Mouse (Mus musculus): ENCODE results near the gene Dlg4.

The Dlg4 gene

DNA sequence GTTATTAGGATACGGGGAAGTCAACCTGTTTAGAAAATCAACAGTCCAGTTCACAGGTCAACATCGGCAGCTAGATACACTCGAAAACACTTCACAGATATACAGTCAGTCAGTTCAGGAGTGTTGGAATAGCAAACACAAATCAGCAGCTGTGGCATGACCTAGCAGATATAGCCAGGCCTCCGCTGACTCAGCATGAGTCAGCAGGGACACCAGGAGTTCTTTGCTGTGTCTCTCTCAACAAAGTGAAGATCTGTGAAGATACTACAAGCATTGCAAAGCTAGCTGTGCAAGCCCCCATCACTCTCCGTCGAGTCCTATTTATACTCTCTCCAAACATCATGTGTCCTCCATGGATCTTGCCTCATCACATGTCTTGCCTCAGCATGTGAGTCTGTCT is 58.8 kb downstream of the Dlg4 start:
- ChIA-PET CTCF (interaction anchor here (0.6 to 2.8 kb wide), 15 partner anchors 9 to 352 kb away, joined by 3 to 11 read pairs (median 7); partner anchors contain the start of gene Slc16a11 (in 1 of the 4)), POLR2A (interaction anchor here in 2 of 4 experiments (1.2 to 1.6 kb wide), 4 partner anchors 102 to 147 kb away, joined by 3 to 5 read pairs (median 5); no protein-coding TSS in a partner anchor)

DNA sequence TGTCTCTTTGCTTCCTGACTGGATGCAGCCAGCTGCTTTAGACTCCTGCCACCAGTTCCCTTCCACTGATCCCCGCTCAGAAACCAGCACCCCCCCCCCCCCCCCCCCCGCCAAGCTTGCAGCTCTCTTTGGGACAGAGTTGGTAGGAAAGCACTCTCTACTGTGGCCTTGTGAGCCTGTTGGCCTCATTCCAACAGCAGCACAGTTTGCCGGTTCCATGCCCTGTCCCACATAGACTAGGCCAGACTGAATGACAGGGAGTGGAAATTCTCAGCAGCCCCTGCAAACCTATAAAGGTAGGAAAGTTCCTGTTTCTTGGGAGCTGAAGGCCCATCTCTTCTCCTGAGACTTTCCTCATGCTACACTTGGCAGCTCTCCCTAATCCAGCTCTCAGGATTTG is 60.7 kb downstream of the Dlg4 start:
- POLR2A ChIA-PET = interaction anchor here (0.5 to 0.7 kb wide), 4 partner anchors 18 to 155 kb away, joined by 3 to 5 read pairs (median 3); partner anchors contain the start of gene Eif5a (in 1 of the 4)
- CTCF ChIA-PET = interaction anchor here in 2 of 4 experiments (0.6 to 1.1 kb wide), 2 partner anchors 124 to 278 kb away, joined by 3 read pairs; no protein-coding TSS in a partner anchor

DNA sequence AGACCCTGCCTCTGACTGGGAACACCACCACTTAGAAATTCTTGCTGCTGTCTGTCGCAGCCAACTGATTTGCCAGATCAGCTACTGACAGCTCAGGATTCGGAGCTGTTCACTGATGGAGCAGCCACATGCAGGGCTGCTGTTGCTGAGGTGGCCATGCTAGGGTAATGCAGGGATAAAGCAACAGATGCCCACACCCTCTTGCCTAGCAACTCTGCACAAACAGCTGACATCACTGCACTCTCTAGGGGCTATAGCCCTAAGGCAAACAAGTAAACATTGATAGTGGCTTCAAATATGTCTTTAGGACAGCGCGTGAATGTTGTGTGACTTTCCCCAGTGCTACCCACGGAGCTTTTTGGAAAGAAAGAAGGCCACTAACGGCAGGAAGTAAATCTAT is 62.4 kb downstream of the Dlg4 start:
- CTCF ChIA-PET = no interaction called here
- POLR2A ChIA-PET = no interaction called here

DNA sequence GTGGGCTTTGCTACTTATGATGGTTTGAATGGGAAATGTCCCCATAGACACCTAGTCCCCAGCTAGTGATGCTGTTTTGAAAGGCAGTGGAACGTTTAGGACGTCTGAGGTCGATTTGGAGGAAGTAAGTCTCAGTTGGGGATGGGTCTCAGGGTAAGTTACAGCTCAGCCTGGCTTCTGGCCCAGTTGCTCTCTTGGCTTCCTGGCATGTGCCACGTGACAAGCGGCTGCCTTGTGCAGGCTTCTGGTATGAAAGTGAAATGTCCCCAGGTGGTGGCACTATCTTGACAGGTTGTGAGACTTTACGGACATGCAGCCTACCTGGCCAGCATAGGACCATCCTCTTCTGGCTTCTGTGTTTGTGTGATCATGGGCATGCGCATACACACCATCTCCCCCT is 63.2 kb downstream of the Dlg4 start:
- ChIA-PET CTCF (interaction anchor here in 2 of 4 experiments (0.6 to 1.0 kb wide), 2 partner anchors 30 to 86 kb away, joined by 3 read pairs; no protein-coding TSS in a partner anchor), POLR2A (interaction anchor here in 1 of 4 experiments (1.2 kb wide), 1 partner anchor 129 kb away, joined by 3 read pairs; no protein-coding TSS in a partner anchor)

DNA sequence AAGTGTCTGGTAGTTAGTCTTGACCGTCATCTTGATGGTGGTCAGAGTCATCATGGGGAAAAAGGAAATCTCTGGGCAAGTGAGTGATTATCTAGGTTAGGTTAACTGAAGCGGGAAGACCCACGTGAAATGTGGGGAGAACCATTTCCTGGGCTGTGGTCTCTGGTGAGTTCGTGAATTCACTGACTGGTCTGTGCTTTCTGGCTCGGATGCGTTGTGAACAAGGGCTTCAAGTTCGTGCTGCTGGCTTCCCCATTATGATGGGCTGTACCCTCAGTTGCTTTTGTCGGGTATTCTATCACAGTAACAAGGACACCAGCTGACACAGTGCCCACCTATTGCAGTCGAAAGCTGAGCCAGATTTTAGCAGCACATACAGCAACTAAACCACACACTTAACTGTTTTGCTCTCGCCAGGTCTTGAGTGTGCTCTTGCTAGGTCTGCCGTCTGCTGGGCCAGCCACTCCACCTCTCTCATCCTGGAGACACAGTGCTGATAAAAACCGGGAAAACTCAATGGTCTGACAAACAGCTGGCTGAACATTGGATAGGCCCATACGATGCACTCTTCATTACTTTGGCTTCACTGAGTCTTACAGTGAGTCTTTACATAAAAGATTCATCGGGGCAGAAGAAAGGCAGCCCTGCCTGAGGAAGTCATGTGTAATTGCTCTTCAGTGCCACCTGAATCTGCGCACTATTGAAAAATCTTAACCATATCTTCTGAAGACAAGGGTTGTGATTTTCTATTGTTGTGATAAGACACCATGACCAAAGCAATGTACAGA is 64.3 kb downstream of the Dlg4 start:
- ChIA-PET CTCF (interaction anchor here in 1 of 4 experiments (1.0 kb wide), 1 partner anchor 29 kb away, joined by 3 read pairs; no protein-coding TSS in a partner anchor), POLR2A (no interaction called here)

DNA sequence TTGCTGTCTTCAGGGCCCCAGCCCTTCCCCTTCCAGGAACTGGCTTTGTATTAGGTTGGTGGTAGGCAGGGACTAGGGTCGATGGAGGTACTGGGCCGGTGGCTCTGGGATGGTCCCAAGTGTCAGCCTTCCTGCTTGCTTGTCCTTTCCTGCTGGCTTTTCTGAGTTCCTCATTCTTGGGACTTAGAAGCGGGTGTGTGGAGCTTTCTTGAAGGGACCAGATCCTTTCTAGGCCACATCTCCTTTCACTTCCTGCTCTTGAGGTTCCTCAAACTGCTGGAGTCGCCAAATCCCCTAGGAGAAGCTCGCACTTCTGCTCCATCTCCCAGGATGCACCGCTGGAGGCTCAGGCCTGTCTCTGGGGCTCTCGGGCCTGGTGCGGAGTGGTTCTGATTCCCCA is 67.8 kb downstream of the Dlg4 start:
- ChIA-PET POLR2A (interaction anchor here in 1 of 4 experiments (0.8 to 1.2 kb wide), 2 partner anchors 22 to 185 kb away, joined by 3 to 4 read pairs; no protein-coding TSS in a partner anchor), CTCF (interaction anchor here in 3 of 4 experiments (0.6 to 1.3 kb wide), 5 partner anchors 10 to 147 kb away, joined by 3 to 8 read pairs (median 4); no protein-coding TSS in a partner anchor)

DNA sequence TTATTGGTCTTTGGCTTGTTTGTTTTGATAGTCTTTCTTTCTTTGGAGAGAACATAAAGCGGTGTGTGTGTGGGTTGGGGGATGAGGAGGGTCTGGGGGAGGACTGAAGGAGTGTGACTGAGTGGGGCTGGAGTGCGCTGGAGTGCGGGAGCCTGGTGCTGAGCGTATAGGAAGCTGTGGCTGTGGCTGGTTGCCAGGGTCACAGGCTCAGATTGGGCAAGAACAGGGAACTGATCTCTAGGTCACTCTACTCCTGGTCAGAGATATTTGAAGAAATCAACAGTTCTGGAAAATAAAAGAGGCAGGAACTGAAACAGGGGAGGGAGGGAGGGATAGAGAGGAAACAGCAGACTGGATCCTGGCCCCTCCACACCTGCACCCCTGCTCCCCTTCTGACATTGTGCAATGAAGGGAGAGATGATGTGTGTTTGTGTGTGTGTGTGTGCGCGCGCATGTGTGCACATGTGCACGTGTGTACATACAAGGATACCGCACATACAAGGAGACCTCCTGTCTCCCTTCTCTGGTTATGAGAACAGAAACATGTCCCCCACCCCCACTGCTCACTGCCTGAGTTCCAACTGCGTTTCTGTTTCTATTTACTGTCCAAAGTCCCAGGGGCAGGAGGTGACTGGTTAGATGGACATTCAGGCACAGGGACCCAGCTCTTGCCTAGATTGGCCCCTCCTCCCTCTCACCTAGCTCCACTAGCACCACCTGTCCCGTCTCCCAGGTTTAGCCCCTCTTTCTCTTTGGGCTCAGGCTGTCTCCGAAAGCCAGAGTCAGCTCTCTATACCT is 75.4 kb downstream of the Dlg4 start, which contains the start of gene Asgr2:
TSS of gene Asgr2 (plus strand) at position 659 of the 798 bp plus-strand sequence.
- POLR2A ChIA-PET = interaction anchor here in 2 of 4 experiments (0.6 to 1.3 kb wide), 3 partner anchors 9 to 14 kb away, joined by 3 read pairs; no protein-coding TSS in a partner anchor
- CTCF ChIA-PET = interaction anchor here in 1 of 4 experiments (0.7 kb wide), 1 partner anchor 18 kb away, joined by 3 read pairs; no protein-coding TSS in a partner anchor

Data from embryonic stem cell, embryonic (primary cell).